Mouse (Mus musculus): ENCODE measurements around the gene Mosmo.

DNA sequence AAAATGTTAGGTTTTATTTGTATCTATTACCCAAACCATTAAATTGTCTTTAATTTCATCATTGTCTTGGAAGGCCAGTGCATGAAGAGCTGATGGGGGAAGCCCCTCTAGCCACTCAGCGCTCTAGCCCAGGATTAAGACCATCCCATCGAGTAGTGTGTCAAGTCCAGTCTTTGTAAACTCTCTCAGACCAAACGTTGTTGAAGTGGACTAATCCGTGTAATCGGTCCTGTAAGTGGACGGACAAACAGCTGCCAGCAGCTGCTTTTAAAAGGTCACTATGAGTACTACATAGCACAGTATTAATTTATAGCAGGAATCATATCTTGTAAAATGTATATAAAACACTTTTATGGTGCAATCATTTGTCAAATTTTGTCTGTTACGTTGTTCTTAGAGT, 55.5 kb downstream of the Mosmo start:
- TF ChIP-seq CTCF (IDR thresholded peaks at IDR 0.05; ENCODE audit: low read depth): no peak
- TF ChIP-seq EP300 (IDR thresholded peaks at IDR 0.05; ENCODE audit: low read depth): no peak
